Mouse (Mus musculus): ENCODE results near the gene Dedd2. TPM values are rescaled to one million over a fixed set of nuclear protein-coding genes. Genes with fewer than 3 reads are reported as not detected.

Dedd2 gene
- polyA plus RNA-seq, 1 experiment from 2014 or later, result 15.4 TPM

DNA sequence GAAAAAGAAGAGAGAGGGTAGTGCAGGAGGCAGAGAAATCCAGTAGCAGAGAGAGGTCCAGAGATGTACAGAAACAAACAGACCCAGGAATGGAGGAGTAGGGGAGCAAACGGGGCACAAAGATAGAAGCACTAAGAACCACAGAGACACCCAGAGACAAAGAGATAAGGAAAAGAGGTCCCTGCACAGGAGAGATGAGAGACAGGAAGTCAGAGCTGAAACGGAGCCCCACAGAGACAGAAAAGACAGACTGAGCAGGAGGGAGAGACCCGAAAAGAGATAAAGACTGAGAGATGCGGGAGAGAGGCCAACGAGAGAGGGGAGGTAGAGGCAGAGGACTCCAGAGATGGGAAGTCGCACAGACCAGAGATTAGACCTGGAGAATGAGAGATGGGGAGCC is 39.9 kb downstream of the Dedd2 start:
- Histone ChIP-seq H3K4me2 (peak overlapping the region; percentile 84), H3K36me3 (no peaks in the 10 kb centered on the region), H3K4me1 (replicated peaks) (peaks cover 52% of the 10 kb centered on the region), H3K9ac (peak overlapping the region; percentile 94), H3K27me3 (peaks cover 52% of the 10 kb centered on the region), H3K4me3 (peak overlapping the region; percentile 68), H3K9me3 (no peaks in the 10 kb centered on the region), H3K27ac (peak overlapping the region; percentile 99)
- whole genome bisulfite sequencing, result 5% methylated on average over 6 of the region's 6 CpGs
- no peak for ATAC-seq (ENCODE audit: low FRiP score)

DNA sequence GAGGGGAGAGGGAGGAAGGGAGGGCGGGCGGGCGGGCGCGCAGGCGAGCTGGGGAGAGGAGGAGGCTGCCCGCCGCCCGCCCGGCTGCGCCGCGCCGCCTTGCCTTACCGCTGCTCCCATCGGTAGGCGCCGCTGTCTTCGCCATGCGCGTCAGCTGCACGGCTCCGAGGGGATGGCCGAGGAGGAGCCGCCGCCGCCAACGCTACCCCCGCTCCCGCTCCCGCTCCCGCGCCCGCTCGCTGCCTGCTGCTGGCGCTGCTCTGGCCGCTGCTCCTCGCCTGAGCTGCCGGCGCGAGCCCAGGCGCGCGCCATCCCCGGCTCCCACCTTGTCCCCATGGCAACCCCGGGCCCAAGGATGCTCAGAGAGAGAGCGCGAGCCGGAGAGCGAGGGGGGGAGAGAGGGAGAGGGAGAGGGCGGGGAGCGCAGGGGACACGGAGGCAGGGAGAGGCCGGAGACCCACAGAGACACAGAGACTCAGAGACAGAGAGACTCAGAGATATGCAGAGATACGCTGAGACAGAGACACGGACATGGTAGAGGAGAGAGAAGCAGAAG is 40.7 kb downstream of the Dedd2 start, which contains the start of gene Pou2f2:
Gene Pou2f2 (minus strand): TSS at position 121 of the 556 bp plus-strand sequence.
- Histone ChIP-seq H3K4me1 (replicated peaks) (peaks cover 60% of the 10 kb centered on the region), H3K27ac (peak within 1 kb of the TSS; percentile 99), H3K27me3 (peaks cover 48% of the 10 kb centered on the region), H3K9me3 (no peaks in the 10 kb centered on the region), H3K4me2 (peak within 1 kb of the TSS; percentile 84), H3K9ac (peak within 1 kb of the TSS; percentile 94), H3K36me3 (no peaks in the 10 kb centered on the region), H3K4me3 (peak within 1 kb of the TSS; percentile 68)
- under 1% methylated on average over 31 of the region's 56 CpGs for WGBS
- ATAC-seq (ENCODE audit: low FRiP score), result peak; percentile 92

DNA sequence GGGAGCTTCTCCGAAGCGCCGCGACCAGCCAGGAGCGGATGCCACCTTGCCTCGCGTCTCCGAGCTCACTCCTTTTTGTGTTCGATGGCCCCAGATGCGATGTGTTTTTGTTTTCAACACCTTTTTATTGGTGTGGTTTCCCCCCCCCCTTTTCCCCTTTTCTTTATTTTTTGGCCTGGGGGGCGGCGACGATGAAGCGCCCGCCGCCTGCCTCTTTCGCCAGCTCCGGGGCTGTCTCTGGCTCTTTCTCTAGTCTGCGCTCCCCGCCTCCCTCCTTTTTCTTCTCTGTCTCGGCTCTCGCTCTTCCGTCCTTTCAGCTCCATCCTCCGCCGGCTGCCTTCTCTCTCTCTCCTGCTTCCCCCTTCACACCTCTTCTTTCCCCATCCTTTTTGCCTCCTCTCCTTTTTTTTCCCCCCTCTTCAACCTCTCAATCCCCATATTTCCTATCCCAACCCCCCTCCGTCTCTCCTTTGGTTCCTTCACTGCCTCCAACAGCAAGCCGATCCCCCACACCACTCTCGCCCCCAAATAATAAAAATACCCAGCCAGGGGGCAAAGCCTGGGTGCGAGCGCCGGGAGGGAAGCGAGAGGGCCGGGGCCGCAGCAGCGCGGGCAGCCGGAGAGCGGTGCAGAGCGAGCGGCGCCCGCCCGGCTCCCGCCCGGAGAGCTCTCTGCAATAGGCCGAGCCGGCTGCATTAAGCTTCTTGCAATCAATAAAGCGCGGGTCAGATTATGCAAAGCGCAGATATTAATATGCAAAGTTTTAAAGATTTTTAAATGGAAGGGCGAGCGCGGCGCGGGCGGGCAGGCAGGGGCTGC is 41.4 kb downstream of the Dedd2 start:
- Histone ChIP-seq H3K4me1 (replicated peaks) (peaks cover 67% of the 10 kb centered on the region), H3K9ac (peak overlapping the region; percentile 94), H3K27ac (peak overlapping the region; percentile 99), H3K4me2 (peak overlapping the region; percentile 84), H3K36me3 (no peaks in the 10 kb centered on the region), H3K4me3 (peak overlapping the region; percentile 68), H3K9me3 (no peaks in the 10 kb centered on the region), H3K27me3 (peaks cover 42% of the 10 kb centered on the region)
- peak; percentile 82 for ATAC-seq (ENCODE audit: low FRiP score)
- 1% methylated on average over 55 of the region's 56 CpGs for WGBS

DNA sequence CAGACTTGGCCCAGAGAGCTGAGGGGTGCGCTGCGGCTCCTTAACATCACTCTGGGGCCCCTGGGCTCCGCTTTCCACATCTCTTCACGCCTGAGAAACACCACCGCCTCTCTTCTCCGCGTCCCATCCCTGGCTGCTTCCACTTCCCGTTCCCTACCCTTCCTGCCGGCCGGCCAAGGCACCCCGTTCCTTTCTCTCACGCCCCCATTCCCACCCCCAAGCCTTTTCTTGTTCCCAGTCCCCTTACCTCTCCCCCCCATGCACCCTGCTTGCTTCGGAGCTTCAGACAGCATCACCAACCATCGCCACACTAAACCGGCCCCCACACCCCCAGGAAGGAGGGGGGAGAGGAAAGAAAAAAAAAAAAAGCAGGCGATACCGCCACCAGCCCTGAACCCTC is 42.1 kb downstream of the Dedd2 start:
- H3K27ac ChIP-seq, result peak overlapping the region; percentile 99
- H3K27me3 ChIP-seq, result peaks cover 36% of the 10 kb centered on the region
- H3K9ac ChIP-seq, result peak overlapping the region; percentile 94
- under 1% methylated on average over 17 of the region's 17 CpGs for WGBS
- peak overlapping the region; percentile 84 for H3K4me2 ChIP-seq
- H3K4me3 ChIP-seq, result peak overlapping the region; percentile 68
- peaks cover 74% of the 10 kb centered on the region for H3K4me1 ChIP-seq (replicated peaks)
- no peak for ATAC-seq (ENCODE audit: low FRiP score)
- no peaks in the 10 kb centered on the region for H3K36me3 ChIP-seq
- H3K9me3 ChIP-seq, result no peaks in the 10 kb centered on the region

DNA sequence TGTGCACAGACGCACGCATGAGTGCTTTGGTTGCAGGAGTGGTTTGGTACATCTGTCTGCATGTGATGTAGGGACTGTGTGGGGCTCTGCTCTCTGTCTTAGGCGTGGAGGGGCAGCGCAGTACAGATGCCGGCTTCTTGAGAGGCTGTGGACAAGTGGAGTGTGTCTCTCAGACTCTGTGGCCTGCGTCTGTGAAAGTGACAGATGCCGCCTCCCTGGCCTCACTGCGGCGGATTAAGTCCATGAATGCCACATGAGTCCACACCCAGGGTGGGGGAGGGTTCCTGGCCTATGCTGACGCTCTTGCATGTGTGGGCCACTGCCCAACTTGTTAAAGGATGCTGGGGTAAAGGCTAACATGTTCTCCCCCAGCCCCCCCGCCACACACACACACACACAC is 46.1 kb downstream of the Dedd2 start:
- peak overlapping the region; percentile 51 for H3K9ac ChIP-seq

DNA sequence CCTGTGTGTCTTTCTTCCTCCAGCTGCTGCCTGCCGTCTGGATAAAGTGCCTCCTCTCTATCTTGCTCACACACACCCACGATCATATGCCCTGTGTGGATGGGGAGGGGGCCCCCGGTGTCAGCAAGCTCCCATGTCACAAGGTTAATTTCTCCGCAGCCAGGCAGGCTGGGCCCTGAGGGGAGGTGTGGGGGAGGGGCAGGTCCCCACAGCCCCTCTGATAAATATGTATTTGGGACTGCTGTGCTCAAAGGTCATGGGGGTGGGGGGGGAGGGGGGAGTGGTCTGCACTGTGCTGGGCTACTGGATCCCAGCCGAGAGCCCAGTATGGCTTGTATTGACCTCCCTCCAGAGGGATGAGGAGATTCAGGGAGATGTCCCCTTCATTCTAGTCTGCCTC is 47.7 kb downstream of the Dedd2 start:
- Histone ChIP-seq H3K27me3 (0 out of 2 replicates have a peak, but pooled peaks cover 7% of the 10 kb centered on the region), H3K9me3 (no peaks in the 10 kb centered on the region), H3K4me1 (replicated peaks) (peaks cover 72% of the 10 kb centered on the region), H3K36me3 (no peaks in the 10 kb centered on the region), H3K9ac (peak overlapping the region; percentile 68), H3K4me2 (peak overlapping the region; percentile 41), H3K27ac (peak overlapping the region; percentile 99), H3K4me3 (no peak overlapping the region)
- 22% methylated on average over 5 of the region's 5 CpGs for WGBS
- ATAC-seq (ENCODE audit: low FRiP score), result no peak

More for the DNA sequence above, 46.1 kb downstream of the Dedd2 start:
- Histone ChIP-seq H3K4me3 (0 out of 2 replicates have a peak overlapping the region, but pooled peaks have one; percentile 12), H3K4me2 (peak overlapping the region; percentile 41), H3K27me3 (0 out of 2 replicates have a peak, but pooled peaks cover 9% of the 10 kb centered on the region), H3K9me3 (no peaks in the 10 kb centered on the region), H3K36me3 (no peaks in the 10 kb centered on the region), H3K4me1 (replicated peaks) (peaks cover 79% of the 10 kb centered on the region), H3K27ac (peak overlapping the region; percentile 99)
- no peak for ATAC-seq (ENCODE audit: low FRiP score)
- 43% methylated on average over 10 of the region's 11 CpGs for WGBS

DNA sequence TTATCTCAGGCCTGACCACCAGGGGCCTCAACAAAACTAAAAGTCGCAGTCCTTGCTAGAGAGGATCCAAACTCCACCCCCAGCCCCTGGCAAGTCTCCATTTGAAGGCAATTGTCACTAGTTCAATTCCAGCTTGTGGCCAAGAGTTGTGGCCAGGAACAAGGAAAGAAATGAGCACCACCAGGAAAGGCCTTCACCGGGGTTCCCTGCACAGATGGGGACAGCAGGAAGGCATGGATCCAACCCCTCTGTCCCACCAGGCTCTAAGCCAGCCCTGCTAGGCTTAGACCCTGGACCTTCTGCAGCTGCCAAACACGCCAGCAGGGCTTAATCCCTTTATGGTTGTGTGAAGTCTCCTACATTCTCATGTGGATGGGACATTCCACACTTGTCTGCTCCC is 49.8 kb downstream of the Dedd2 start:
- Histone ChIP-seq H3K9ac (no peak overlapping the region), H3K4me1 (replicated peaks) (peaks cover 51% of the 10 kb centered on the region), H3K9me3 (no peaks in the 10 kb centered on the region), H3K27me3 (0 out of 2 replicates have a peak, but pooled peaks cover 3% of the 10 kb centered on the region), H3K27ac (no peak overlapping the region), H3K4me3 (no peak overlapping the region), H3K36me3 (no peaks in the 10 kb centered on the region), H3K4me2 (no peak overlapping the region)
- ATAC-seq (ENCODE audit: low FRiP score), result no peak
- 44% methylated on average over 3 of the region's 3 CpGs for WGBS

DNA sequence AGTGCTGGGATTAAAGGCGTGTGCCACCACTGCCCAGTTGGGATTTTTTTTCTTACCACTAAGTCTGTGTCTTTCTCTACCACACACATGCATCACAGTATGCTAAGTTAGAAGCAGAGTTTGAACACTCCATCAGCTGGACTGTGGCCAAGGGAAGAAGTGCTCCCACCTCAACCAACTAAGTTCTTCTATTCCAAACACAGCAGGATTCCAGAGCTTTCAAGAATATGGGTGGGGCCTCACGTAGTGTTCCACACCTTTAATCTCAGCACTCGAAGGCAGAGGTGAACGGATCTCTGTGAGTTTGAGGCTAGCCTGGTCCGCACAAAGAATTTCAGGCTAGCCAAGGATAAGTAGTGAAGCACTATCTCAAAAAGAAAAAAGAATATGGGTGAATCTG is 54.3 kb downstream of the Dedd2 start:
- WGBS, result 87% methylated on average over 5 of the region's 5 CpGs
- Histone ChIP-seq H3K27me3 (0 out of 2 replicates have a peak, but pooled peaks cover 3% of the 10 kb centered on the region), H3K9ac (no peak overlapping the region), H3K9me3 (no peaks in the 10 kb centered on the region), H3K4me1 (replicated peaks) (peaks cover 22% of the 10 kb centered on the region), H3K4me3 (no peak overlapping the region), H3K27ac (no peak overlapping the region), H3K36me3 (no peaks in the 10 kb centered on the region), H3K4me2 (no peak overlapping the region)
- ATAC-seq (ENCODE audit: low FRiP score), result no peak

DNA sequence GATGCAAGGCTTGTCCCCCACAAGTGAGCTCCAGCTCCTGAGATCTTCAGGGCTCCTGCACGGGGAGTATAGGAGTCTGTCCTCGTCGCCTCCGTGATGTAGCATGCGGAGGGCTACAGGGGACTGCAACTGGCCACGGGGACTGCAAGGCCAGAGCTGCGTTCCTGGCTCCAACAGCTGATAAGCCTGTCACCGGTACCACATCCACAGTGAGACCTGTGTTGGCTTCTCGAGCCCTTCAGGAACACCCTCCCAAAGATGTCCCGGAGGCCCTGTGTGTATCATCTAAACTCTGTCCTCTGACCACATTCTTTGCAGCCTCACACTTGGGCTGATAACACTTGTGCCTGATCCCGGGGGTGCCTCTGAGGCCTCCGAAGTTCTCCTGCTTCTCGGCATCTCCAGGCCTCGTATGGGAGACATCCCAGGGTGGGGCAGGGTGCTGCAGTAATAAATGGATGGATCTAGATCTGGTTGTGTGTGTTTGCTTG is 64.2 kb downstream of the Dedd2 start:
- no peak for ATAC-seq (ENCODE audit: low FRiP score)
- WGBS, result 32% methylated on average over 14 of the region's 14 CpGs

DNA sequence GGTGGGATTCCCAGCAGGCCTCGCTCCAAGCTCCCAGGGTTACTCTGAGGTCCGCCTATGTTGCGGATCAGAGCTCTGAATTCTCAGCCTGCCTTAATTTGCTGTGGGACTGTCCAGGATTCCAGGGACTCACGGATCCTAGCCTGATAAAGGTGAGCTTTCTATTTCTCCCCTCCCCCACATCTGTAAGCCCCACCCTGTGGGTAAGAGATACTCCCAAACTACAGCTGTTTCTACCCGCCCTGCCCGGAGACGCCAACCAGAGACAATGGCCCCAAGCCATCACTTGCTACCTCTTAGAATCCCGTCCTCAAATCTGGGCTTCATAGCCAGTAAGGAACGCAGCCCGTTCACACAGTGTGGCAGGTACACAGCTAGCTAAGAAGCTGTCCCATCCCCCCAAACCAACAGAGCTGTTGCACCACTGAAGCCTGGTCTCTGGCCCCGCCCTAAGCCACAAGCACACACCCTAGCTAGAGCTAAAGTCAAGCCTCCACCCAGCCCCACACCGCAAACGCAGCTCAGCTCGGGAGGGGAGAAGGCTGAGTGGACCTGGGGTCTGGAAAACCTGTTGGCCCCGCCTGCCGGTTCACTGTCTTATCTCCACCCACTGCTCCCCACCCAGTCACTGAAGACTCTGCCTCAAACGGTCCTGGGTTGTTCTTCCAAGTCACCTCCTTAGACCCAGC is 64.8 kb downstream of the Dedd2 start:
- Histone ChIP-seq H3K36me3 (no peaks in the 10 kb centered on the region), H3K9me3 (no peaks in the 10 kb centered on the region), H3K4me1 (replicated peaks) (peaks cover 58% of the 10 kb centered on the region), H3K4me2 (peak overlapping the region; percentile 48), H3K4me3 (no peak overlapping the region), H3K27ac (peak overlapping the region; percentile 94), H3K9ac (peak overlapping the region; percentile 60), H3K27me3 (peaks cover 4% of the 10 kb centered on the region; the same call in 1 of the 2 replicates)
- no peak for ATAC-seq (ENCODE audit: low FRiP score)
- 18% methylated on average over 17 of the region's 17 CpGs for WGBS

More for the DNA sequence above, 64.2 kb downstream of the Dedd2 start:
- Histone ChIP-seq H3K9me3 (no peaks in the 10 kb centered on the region), H3K4me3 (no peak overlapping the region), H3K36me3 (no peaks in the 10 kb centered on the region), H3K9ac (0 out of 2 replicates have a peak overlapping the region, but pooled peaks have one; percentile 60), H3K4me1 (replicated peaks) (peaks cover 52% of the 10 kb centered on the region), H3K27me3 (peaks cover 4% of the 10 kb centered on the region; the same call in 1 of the 2 replicates), H3K4me2 (peak overlapping the region; percentile 48), H3K27ac (peak overlapping the region; percentile 94; the same call in 1 of the 2 replicates)

DNA sequence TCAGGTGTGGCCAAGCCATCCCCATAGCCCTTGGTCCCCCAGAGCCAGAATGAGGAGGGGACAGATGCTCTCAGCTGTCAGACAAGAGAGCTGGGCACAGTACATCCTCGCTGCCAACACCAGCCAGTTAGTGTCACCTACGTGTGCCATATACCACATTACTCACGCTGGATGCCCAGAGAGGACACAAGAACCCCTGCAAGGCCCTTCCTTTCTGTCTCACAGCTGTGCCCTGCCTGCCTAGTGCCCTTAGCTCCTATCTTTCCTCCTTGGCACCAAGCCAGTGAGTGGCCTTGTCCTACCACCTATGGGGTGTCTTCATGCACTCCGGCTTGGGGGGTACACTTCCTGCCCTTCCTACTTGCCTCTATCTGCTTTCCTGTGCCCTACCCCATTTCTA is 65.8 kb downstream of the Dedd2 start:
- Histone ChIP-seq H3K4me1 (replicated peaks) (peaks cover 68% of the 10 kb centered on the region), H3K4me2 (peak overlapping the region; percentile 48), H3K4me3 (no peak overlapping the region), H3K27me3 (peaks cover 7% of the 10 kb centered on the region; the same call in 1 of the 2 replicates), H3K9me3 (no peaks in the 10 kb centered on the region), H3K36me3 (no peaks in the 10 kb centered on the region), H3K9ac (peak overlapping the region; percentile 75), H3K27ac (peak overlapping the region; percentile 94)
- 50% methylated on average over 4 of the region's 4 CpGs for WGBS
- ATAC-seq (ENCODE audit: low FRiP score), result no peak

DNA sequence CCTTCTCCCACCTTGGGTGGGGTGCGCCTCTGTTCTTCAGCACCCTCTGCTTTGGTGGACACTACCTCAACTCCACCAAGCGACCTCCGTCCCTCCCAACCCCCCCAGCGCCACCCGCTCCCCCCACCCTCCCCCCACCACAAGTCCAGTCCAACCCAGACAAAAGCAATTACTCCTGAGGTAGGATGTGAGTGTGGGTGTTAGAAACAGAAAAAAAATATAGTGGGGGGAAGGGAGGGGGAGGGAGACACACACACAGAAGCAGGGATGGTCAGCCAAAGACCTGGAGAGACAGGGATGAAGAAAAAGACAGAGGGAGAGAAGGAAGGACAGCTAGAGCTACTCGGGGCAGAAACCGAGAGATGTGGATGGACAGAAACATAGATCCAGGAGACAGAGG is 66.6 kb downstream of the Dedd2 start:
- peak overlapping the region; percentile 75 for H3K9ac ChIP-seq
- peak overlapping the region; percentile 48 for H3K4me2 ChIP-seq
- ATAC-seq (ENCODE audit: low FRiP score), result no peak
- H3K36me3 ChIP-seq, result no peaks in the 10 kb centered on the region
- H3K27me3 ChIP-seq, result peaks cover 7% of the 10 kb centered on the region; the same call in 1 of the 2 replicates
- peak overlapping the region; percentile 94 for H3K27ac ChIP-seq
- H3K9me3 ChIP-seq, result no peaks in the 10 kb centered on the region
- H3K4me3 ChIP-seq, result peak overlapping the region; percentile 30
- WGBS, result 41% methylated on average over 7 of the region's 7 CpGs
- peaks cover 73% of the 10 kb centered on the region for H3K4me1 ChIP-seq (replicated peaks)

Measured in hindbrain, embryonic 13.5 days (tissue).